Mouse (Mus musculus) embryonic facial prominence, embryonic 15.5 days (tissue): ENCODE measurements around the gene Arhgef26. TPM values are rescaled to one million over a fixed set of nuclear protein-coding genes. Genes with fewer than 3 reads are reported as not detected.
A peak's percentile ranks its signal among the peaks of the same experiment; 100 is the strongest.

Source experiments
- ATAC-seq: fragments of 200-750 bp; cut with Nextera tagmentation; 2 replicates; pipeline ENCODE4 v1.8.0; 2017; ENCODE audit warnings: low read depth, moderate TSS enrichment; ENCODE audit not compliant: insufficient number of reproducible peaks, low FRiP score, low TSS enrichment
- H3K27ac ChIP-seq: fragments of 300-500 bp; sonication (generic); replicated peaks from 2 replicates; pipeline ENCODE4 v1.5.1; 2015; ENCODE audit warnings: mild to moderate bottlenecking, inconsistent platforms
- H3K27me3 ChIP-seq: fragments of 300-500 bp; sonication (generic); 2 replicates; pipeline ENCODE4 v1.6.1; 2015; ENCODE audit warnings: inconsistent platforms
- H3K36me3 ChIP-seq: fragments of 300-500 bp; sonication (generic); 2 replicates; pipeline ENCODE4 v1.6.1; 2015; ENCODE audit warnings: mild to moderate bottlenecking, inconsistent platforms
- H3K4me1 ChIP-seq: fragments of 300-500 bp; sonication (generic); 2 replicates; pipeline ENCODE4 v1.6.1; 2015; ENCODE audit warnings: inconsistent platforms
- H3K4me2 ChIP-seq: fragments of 300-500 bp; sonication (generic); replicated peaks from 2 replicates; pipeline ENCODE4 v1.6.1; 2015; ENCODE audit warnings: mild to moderate bottlenecking, inconsistent platforms
- H3K4me3 ChIP-seq: fragments of 300-500 bp; sonication (generic); replicated peaks from 2 replicates; pipeline ENCODE4 v1.5.1; 2015; ENCODE audit warnings: mild to moderate bottlenecking, inconsistent platforms
- H3K9ac ChIP-seq: fragments of 300-500 bp; sonication (generic); 2 replicates; pipeline ENCODE4 v1.6.1; 2015; ENCODE audit warnings: inconsistent platforms
- H3K9me3 ChIP-seq: fragments of 300-500 bp; sonication (generic); replicated peaks from 2 replicates; pipeline ENCODE4 v1.6.1; 2016; ENCODE audit warnings: inconsistent platforms
- WGBS: fragments of 180-500 bp; shearing (Covaris S2); methylation state at CpG from one replicate; pipeline ENCODE4 v1.1.7; 2015; 5-methylcytosine and 5-hydroxymethylcytosine counted together
- polyA plus RNA-seq: library from polyadenylated mRNA; unstranded; fragments of >200 nt; fragmentation: Nextera tagmentation; extraction: Ambion mirVana; gene quantifications from 2 replicates; pipeline ENCODE4 v1.2.1, GENCODE M21; 2015

The Arhgef26 gene
- polyA plus RNA-seq, 1 experiment from 2014 or later, result 16.8 TPM

DNA sequence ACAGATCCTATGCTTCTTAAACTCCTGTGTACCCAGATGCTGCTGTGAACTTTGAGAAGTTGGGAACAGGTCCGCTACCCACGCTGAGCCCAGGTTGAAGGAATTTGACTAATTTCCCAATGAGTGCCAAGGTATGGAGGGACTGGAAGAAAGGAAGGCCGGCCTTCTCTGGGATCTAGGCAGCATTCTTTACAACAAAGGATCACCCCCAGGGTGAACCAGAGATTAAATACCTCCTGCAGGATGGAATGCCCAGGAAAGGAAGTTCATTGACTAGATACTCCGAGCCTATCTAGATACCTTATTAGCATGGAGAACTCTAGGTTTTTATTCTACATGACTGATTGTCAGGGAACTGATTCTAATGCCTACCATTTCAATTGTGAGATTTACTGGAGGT, 114.8 kb downstream of the Arhgef26 start:
- Histone ChIP-seq H3K36me3 (no peaks in the 10 kb centered on the region; the same call in 1 of the 2 replicates), H3K4me1 (peaks cover 8% of the 10 kb centered on the region; the same call in 1 of the 2 replicates), H3K4me3 (no peak overlapping the region), H3K27me3 (no peaks in the 10 kb centered on the region), H3K9ac (no peak overlapping the region), H3K27ac (no peak overlapping the region), H3K4me2 (no peak overlapping the region), H3K9me3 (no peaks in the 10 kb centered on the region)
- no peak for ATAC-seq
- 42% methylated on average over 4 of the region's 4 CpGs for WGBS

DNA sequence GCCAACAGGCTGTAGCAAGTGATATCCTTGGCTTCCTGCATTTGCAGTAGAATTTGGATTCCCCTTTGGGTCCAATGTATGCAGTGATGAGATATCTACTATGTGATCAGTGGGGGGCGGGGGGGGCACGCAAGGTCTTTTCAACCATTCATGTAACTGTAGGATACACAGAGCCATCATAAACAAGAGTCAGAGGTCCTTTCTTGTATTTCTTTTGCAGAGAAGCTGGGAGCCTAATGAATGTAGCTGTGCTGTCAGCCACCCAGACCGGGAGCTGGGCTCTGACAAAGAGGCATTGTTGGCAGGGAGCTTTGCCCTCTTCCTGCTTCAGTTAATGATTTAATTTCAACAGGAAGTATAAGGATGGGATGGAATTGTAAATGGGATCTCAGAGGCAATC, 116.0 kb downstream of the Arhgef26 start:
- H3K9me3 ChIP-seq, result no peaks in the 10 kb centered on the region
- no peak overlapping the region for H3K4me2 ChIP-seq
- peaks cover 8% of the 10 kb centered on the region; the same call in 1 of the 2 replicates for H3K4me1 ChIP-seq
- H3K36me3 ChIP-seq, result 0 out of 2 replicates have a peak, but pooled peaks cover 3% of the 10 kb centered on the region
- no peaks in the 10 kb centered on the region for H3K27me3 ChIP-seq
- H3K4me3 ChIP-seq, result no peak overlapping the region
- H3K27ac ChIP-seq, result no peak overlapping the region
- H3K9ac ChIP-seq, result no peak overlapping the region
- ATAC-seq, result no peak
- WGBS, result 47% methylated on average over 3 of the region's 3 CpGs

DNA sequence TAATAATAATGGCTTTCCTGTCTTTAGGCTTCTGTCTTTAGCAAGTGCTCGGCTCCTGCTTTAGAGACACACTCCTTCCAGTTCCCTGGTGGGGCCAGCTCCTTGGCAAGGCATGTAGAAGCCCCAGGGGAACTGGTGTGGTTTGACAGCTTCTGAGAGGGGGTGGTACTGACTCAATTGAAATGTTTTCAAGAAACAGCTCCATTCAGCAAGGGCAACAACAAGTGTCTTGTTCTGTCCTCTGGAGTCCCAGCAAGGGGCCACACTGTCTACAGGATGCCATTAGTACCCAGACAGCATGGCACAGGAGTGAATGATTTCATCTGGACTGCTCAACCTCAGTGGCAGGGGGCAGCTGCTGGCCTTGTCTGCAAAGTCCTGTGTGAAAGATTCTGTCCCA, 117.7 kb downstream of the Arhgef26 start:
- Histone ChIP-seq H3K4me1 (peaks cover 8% of the 10 kb centered on the region; the same call in 1 of the 2 replicates), H3K4me2 (no peak overlapping the region), H3K27ac (no peak overlapping the region), H3K9ac (no peak overlapping the region), H3K9me3 (no peaks in the 10 kb centered on the region), H3K36me3 (peaks cover 18% of the 10 kb centered on the region; the same call in 1 of the 2 replicates), H3K4me3 (no peak overlapping the region), H3K27me3 (no peaks in the 10 kb centered on the region)
- WGBS, result 17% methylated on average over 1 of the region's 1 CpGs
- peak; percentile 34; the same call in 1 of the 2 replicates for ATAC-seq

DNA sequence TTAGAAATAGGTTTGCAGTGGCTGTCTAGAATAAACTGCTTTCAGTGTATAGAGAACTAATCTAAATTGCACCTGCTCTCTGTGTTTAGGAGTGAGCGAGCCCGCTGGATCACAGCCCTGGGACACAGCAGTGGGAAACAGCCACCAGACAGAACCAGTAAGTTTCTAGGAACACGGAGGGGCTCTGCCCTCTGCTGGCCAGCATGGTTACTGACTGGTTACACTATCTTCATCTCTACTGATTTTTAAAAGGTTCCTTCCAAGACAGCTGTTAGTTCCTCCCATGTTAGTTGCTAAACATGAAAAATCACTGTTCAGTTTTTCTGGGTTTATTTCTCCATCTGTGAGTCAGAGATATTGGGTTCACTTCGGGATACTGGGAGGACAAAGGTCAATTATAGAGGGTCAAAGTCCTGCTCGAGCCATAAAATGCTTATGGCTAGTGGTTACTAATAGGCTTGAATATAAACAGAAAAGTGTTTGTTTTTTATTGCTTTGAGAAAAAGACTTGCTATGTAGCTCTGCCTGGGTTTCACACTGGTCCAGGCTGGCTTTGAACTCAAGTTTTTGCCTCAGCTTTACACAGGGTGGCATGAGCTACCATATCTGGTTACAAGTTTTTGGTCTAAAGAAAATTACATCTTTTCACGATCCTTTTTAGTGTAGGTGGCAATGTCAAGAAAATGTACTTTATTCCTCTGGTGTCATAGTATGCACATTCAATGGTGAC, 120.3 kb downstream of the Arhgef26 start:
- ATAC-seq, result no peak
- H3K36me3 ChIP-seq, result peaks cover 23% of the 10 kb centered on the region
- H3K27me3 ChIP-seq, result no peaks in the 10 kb centered on the region
- H3K4me3 ChIP-seq, result no peak overlapping the region
- WGBS, result 38% methylated on average over 6 of the region's 6 CpGs
- no peak overlapping the region for H3K27ac ChIP-seq
- H3K9ac ChIP-seq, result no peak overlapping the region
- H3K4me2 ChIP-seq, result no peak overlapping the region
- no peaks in the 10 kb centered on the region for H3K9me3 ChIP-seq
- peaks cover 8% of the 10 kb centered on the region; the same call in 1 of the 2 replicates for H3K4me1 ChIP-seq

DNA sequence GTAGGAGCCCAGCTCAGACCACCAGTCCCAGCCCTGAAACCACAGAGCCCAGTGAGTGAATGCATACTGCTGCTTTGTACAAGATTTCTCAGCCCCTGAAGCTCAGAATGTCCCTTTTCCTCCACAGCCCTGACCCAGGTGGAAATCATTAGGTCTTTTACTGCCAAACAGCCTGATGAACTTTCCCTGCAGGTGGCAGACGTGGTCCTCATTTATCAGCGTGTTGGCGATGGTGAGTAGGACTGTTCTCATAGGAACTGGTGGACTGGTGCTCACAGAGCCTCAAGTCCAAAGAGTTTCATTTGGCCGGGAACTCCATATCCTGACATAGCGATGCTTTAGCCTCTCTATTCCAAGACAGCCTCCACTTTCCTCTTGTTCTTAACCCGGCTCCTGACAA, 121.3 kb downstream of the Arhgef26 start:
- peaks cover 26% of the 10 kb centered on the region for H3K36me3 ChIP-seq
- no peak overlapping the region for H3K4me2 ChIP-seq
- no peak overlapping the region for H3K9ac ChIP-seq
- ATAC-seq, result no peak
- H3K27me3 ChIP-seq, result no peaks in the 10 kb centered on the region
- no peak overlapping the region for H3K4me3 ChIP-seq
- no peaks in the 10 kb centered on the region for H3K9me3 ChIP-seq
- no peak overlapping the region for H3K27ac ChIP-seq
- peaks cover 8% of the 10 kb centered on the region; the same call in 1 of the 2 replicates for H3K4me1 ChIP-seq
- WGBS, result 70% methylated on average over 6 of the region's 6 CpGs

DNA sequence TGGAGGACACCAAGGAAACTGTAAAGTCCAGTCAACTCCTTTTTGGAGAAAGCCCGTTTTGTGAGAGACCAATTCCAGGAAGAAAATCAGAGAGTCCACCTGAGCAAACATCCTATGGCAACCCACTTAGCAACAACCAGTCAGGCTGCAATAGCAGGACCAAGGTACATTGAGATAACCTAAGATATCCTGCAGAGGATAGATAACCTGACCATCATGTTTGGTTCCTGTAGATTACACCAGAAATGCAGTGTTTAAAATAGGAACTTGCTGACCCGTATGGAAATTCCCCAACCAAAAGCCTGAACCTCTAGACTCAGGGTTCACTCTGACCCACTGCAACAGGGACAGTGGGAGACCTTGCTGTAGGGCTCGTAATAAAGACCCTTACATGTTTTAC, 126.1 kb downstream of the Arhgef26 start:
- no peaks in the 10 kb centered on the region for H3K9me3 ChIP-seq
- ATAC-seq, result no peak
- no peak overlapping the region for H3K9ac ChIP-seq
- no peak overlapping the region for H3K4me2 ChIP-seq
- WGBS, result 81% methylated on average over 3 of the region's 3 CpGs
- H3K27ac ChIP-seq, result no peak overlapping the region
- H3K4me3 ChIP-seq, result no peak overlapping the region
- H3K27me3 ChIP-seq, result no peaks in the 10 kb centered on the region
- no peaks in the 10 kb centered on the region for H3K4me1 ChIP-seq
- H3K36me3 ChIP-seq, result peaks cover 48% of the 10 kb centered on the region

DNA sequence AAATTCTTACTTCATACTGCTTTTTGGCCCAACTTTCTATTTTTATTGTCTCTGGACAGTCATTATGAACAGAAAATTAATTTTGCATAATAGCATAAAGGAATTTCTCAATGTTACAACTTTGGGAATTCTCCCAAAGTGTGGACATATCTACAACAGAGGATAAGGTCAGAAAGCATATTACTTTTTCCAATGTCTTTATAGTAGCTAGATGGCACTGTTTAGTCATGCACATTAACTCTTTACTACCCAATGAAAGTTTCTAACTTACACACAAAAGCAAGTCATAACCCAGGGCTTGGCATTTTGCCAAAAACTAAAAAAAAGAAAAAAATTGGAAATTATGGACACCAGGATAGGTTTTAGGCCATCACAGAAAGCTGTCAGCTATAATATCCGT, 132.0 kb downstream of the Arhgef26 start:
- Histone ChIP-seq H3K9ac (no peak overlapping the region), H3K4me3 (no peak overlapping the region), H3K9me3 (no peaks in the 10 kb centered on the region), H3K4me1 (no peaks in the 10 kb centered on the region), H3K4me2 (no peak overlapping the region), H3K27ac (no peak overlapping the region), H3K36me3 (peaks cover 62% of the 10 kb centered on the region), H3K27me3 (no peaks in the 10 kb centered on the region)
- WGBS, result 87% methylated on average over 1 of the region's 1 CpGs
- ATAC-seq, result no peak

DNA sequence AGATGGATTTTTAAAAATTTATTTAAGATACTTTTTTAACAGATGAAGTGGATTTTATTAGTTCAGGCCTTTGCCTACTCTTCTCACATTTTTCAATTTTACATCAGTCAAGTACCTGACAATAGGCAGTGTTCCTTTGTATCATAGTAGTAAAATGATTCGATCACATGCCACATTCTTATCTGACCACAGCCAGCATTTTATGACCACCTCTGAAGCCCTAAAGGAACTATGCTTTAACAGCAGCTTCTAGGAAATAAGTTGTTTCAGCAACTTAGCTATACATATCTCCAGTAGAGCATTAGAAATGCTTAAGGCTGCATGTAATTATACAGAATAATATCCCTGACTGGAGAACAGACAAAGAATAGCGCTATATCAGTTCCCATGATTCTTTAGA, 146.2 kb downstream of the Arhgef26 start:
- Histone ChIP-seq H3K9me3 (no peaks in the 10 kb centered on the region), H3K4me2 (no peak overlapping the region), H3K27me3 (no peaks in the 10 kb centered on the region), H3K27ac (no peak overlapping the region), H3K36me3 (peaks cover 42% of the 10 kb centered on the region), H3K4me3 (no peak overlapping the region), H3K4me1 (no peaks in the 10 kb centered on the region), H3K9ac (no peak overlapping the region)
- no peak for ATAC-seq
- WGBS, result 92% methylated on average over 2 of the region's 2 CpGs

DNA sequence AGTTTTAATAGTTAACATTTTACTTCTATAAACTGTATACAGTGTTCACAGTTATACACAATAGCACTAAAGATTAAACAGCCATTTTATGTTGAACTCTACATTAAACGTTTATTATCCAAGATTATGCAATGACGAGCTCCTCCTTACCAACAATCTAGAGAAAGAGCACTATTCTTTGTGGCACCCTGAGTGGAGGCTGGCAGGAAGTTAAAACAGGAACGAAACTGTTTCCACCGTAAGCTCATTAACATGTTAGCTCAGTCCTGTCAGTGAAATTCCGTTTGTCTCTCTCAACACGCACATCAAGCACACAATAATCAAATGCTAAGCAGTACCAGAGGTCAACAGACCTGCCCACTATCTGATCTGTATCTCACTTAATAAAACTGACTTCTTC, 154.4 kb downstream of the Arhgef26 start:
- Histone ChIP-seq H3K9me3 (no peaks in the 10 kb centered on the region), H3K4me3 (no peak overlapping the region), H3K4me1 (no peaks in the 10 kb centered on the region), H3K27me3 (no peaks in the 10 kb centered on the region), H3K27ac (no peak overlapping the region), H3K9ac (no peak overlapping the region), H3K4me2 (no peak overlapping the region), H3K36me3 (peaks cover 42% of the 10 kb centered on the region)
- 89% methylated on average over 6 of the region's 6 CpGs for WGBS
- no peak for ATAC-seq

DNA sequence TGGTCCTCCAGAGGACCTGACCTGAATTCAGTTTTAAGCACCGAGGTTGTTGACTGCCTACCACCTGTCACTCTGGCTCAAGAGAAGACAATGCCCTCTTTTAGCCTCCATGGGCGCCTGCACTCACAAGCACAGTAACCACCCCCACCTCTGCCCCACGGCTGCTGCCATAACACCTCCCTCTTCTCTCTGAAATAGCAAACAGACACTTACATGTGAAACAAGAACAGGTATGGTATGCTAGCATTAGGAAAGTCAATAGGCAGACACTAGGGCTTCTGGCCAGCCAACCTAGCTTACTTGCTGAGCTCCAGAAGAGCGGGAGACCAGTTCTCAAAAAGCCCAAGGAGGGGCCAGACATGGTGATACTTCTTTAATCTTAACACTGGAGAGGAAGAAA, 161.2 kb downstream of the Arhgef26 start:
- H3K4me2 ChIP-seq, result no peak overlapping the region
- no peaks in the 10 kb centered on the region for H3K9me3 ChIP-seq
- no peaks in the 10 kb centered on the region for H3K4me1 ChIP-seq
- H3K4me3 ChIP-seq, result no peak overlapping the region
- peaks cover 29% of the 10 kb centered on the region for H3K36me3 ChIP-seq
- H3K27me3 ChIP-seq, result no peaks in the 10 kb centered on the region
- no peak for ATAC-seq
- H3K9ac ChIP-seq, result no peak overlapping the region
- H3K27ac ChIP-seq, result no peak overlapping the region
- 65% methylated on average over 4 of the region's 4 CpGs for WGBS

DNA sequence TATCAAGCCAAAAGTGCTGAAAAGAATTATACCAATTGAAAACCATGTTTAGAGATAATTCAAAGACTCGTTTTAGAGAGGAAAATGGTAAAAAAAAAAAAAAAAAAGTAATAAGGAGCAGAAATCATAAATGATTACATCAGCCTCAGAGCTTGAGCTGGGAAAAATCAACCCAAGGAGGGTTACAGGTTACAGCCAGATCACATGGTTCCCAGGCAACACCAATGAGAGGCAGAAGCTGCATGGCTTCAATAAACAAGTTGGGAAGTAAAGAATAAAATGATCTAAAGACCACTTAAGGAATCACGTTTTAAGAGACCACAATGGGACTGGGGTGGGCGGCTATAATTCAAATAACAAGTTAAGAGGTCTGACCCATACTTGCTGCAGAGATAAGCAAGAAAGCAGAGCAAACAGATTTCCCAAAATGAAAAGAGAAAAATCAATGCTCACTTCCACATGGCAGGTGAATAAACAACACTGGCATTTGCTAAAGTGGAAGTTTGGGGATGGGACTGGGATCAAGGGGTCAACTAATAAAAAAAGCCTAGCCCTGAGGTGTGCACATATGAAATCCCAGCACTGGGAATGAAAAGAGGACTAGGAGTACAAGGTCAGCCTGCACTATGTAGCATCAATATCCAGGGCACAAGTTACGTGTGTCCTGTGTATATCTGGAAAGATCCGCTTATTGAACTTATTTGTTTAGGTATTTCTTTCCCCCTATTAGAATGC, 167.2 kb downstream of the Arhgef26 start:
- peaks cover 8% of the 10 kb centered on the region for H3K4me1 ChIP-seq
- H3K9ac ChIP-seq, result peak overlapping the region; percentile 93; the same call in 1 of the 2 replicates
- H3K9me3 ChIP-seq, result no peaks in the 10 kb centered on the region
- H3K36me3 ChIP-seq, result peaks cover 7% of the 10 kb centered on the region
- H3K4me2 ChIP-seq, result peak overlapping the region; percentile 61
- no peak overlapping the region for H3K27ac ChIP-seq
- 68% methylated on average over 5 of the region's 5 CpGs for WGBS
- no peak for ATAC-seq
- H3K27me3 ChIP-seq, result no peaks in the 10 kb centered on the region
- peak overlapping the region; percentile 95 for H3K4me3 ChIP-seq
